Mouse (Mus musculus): ENCODE data around the gene Pnpla8.

DNA sequence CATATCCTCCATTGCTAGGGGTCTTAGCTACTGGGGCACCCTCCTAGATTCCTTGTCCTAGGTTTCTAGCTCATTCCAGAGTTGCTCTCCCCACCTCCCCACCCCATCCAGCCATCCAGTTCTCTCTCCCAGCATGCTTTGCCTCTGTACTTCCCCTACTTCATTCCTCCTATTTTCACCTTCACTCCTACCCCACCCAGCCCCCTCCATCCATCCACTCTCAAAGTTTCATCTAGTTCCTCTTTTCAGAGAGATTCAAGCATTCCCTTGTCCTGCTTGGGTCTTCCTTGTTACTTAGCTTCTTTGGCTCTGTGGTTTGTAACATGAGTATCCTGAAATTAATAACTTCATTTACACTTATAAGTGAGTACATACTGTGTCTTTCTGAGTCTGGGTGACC lies 41.4 kb downstream of the Pnpla8 start:
- TF ChIP-seq GABPA (IDR thresholded peaks at IDR 0.05; ENCODE audit: low read depth, low read length) (no peak), POLR2A (IDR thresholded peaks at IDR 0.05; ENCODE audit: control insufficient read depth in 1 of 2, insufficient read depth in 1 of 2, low read depth in 1 of 2, low read length in 2 of 2, poor library complexity in 1 of 2) (no peak)
